Mouse (Mus musculus): Measurements from ENCODE around the gene Col26a1. TPM values are rescaled to one million over a fixed set of nuclear protein-coding genes. Genes with fewer than 3 reads are reported as not detected.

The Col26a1 gene
- polyA plus RNA-seq, 1 experiment: 134 TPM

DNA sequence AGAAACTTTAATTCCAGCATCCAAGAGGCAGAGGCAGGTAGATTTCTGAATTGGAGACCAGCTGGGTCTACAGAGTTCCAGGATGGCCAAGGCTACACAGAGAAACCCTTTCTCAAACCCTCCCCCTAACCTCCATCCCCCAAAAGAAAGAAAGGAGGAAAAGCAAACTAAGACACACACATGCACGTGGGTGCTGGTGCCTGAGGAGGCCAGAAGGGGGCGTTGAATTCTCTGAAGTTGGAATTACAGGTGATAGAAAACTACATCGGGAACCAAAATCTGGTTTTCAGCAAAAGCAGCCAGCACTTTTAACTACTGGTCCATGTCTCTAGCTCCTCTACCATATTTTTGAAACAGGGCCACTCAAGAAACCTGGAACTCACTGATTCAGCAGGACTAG is 21.6 kb upstream of the Col26a1 start:
- H3K4me1 ChIP-seq (ENCODE audit: control insufficient read depth, insufficient read depth, low read length): peaks cover 3% of the 10 kb centered on the region
- no peaks in the 10 kb centered on the region for H3K27me3 ChIP-seq (ENCODE audit: control insufficient read depth, insufficient read depth, low read length)
- H3K4me3 ChIP-seq (ENCODE audit: control insufficient read depth, low read depth, low read length): no peak overlapping the region
- no peak overlapping the region for H3K27ac ChIP-seq (ENCODE audit: control insufficient read depth, insufficient read depth, low read depth, low read length)
- H3K36me3 ChIP-seq (ENCODE audit: control insufficient read depth, insufficient read depth, low read length): no peaks in the 10 kb centered on the region
- no peak for TF ChIP-seq CTCF (IDR thresholded peaks at IDR 0.05; ENCODE audit: control insufficient read depth, insufficient read depth, insufficient replicate concordance, low read depth, low read length)
- TF ChIP-seq POLR2A (IDR thresholded peaks at IDR 0.05; ENCODE audit: control insufficient read depth, low read depth, low read length): no peak

DNA sequence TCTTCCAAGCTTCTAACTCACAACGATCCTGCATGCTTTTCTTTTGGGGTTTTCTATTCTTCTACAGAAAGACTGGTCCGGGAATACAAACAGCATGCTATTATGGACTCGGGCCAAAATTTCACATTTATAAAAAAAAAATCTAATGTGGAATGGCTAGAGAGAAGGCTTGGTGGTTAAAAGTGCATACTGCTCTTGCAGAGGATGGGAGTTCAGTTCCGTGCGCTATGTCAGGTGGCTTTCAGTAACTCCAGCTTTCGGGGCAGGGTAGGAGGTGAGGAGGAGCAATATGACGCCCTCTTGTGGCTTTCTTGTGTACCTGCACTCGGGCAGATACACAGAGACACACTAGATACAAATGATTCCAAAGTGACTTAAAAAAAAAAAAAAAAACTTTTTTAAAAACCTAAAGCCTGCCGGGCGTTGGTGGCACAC is 12.5 kb upstream of the Col26a1 start:
- H3K4me3 ChIP-seq (ENCODE audit: control insufficient read depth, low read depth, low read length): no peak overlapping the region
- TF ChIP-seq CTCF (IDR thresholded peaks at IDR 0.05; ENCODE audit: control insufficient read depth, insufficient read depth, insufficient replicate concordance, low read depth, low read length): peak; percentile 66; the same call in 1 of the 2 replicates
- TF ChIP-seq POLR2A (IDR thresholded peaks at IDR 0.05; ENCODE audit: control insufficient read depth, low read depth, low read length): no peak
- no peak overlapping the region for H3K27ac ChIP-seq (ENCODE audit: control insufficient read depth, insufficient read depth, low read depth, low read length)
- H3K27me3 ChIP-seq (ENCODE audit: control insufficient read depth, insufficient read depth, low read length): no peaks in the 10 kb centered on the region; the same call in 1 of the 2 replicates
- H3K4me1 ChIP-seq (ENCODE audit: control insufficient read depth, insufficient read depth, low read length): peaks cover 3% of the 10 kb centered on the region
- no peaks in the 10 kb centered on the region for H3K36me3 ChIP-seq (ENCODE audit: control insufficient read depth, insufficient read depth, low read length)

DNA sequence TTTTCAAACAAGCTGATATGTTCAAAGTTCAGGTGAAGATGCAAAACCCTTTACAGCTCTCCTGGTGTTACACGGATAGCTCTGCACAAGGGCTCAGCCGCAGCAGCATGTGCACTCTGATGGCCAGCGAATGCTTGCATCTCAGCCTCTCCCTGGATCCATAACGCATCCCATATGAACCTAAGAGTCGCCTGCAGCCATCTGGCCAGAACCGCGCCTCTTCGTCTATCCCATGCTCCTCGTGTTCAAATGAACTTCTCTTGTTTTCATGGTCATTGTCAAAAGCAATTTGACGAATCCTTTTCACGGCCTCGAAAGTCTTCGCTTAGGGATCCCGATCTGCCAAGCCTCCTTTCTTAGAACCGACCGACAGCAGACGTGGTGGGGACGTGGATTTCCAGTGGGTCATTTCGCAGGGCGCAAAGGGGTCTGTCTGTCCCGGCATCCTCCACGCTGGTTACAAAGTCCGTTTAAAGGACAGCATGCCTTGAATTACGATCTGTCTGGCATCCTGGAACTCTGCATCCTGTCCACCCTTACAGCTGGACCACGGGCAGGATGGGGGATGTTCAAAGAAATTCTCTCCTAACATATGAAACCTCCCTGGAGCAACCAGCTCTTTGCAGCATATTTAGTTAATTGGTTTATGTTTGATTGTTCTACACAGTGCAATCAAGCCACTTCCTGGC is 12.0 kb upstream of the Col26a1 start:
- peaks cover 3% of the 10 kb centered on the region for H3K4me1 ChIP-seq (ENCODE audit: control insufficient read depth, insufficient read depth, low read length)
- no peak overlapping the region for H3K27ac ChIP-seq (ENCODE audit: control insufficient read depth, insufficient read depth, low read depth, low read length)
- no peaks in the 10 kb centered on the region; the same call in 1 of the 2 replicates for H3K27me3 ChIP-seq (ENCODE audit: control insufficient read depth, insufficient read depth, low read length)
- H3K36me3 ChIP-seq (ENCODE audit: control insufficient read depth, insufficient read depth, low read length): no peaks in the 10 kb centered on the region
- no peak for TF ChIP-seq CTCF (IDR thresholded peaks at IDR 0.05; ENCODE audit: control insufficient read depth, insufficient read depth, insufficient replicate concordance, low read depth, low read length)
- TF ChIP-seq POLR2A (IDR thresholded peaks at IDR 0.05; ENCODE audit: control insufficient read depth, low read depth, low read length): no peak
- H3K4me3 ChIP-seq (ENCODE audit: control insufficient read depth, low read depth, low read length): no peak overlapping the region

DNA sequence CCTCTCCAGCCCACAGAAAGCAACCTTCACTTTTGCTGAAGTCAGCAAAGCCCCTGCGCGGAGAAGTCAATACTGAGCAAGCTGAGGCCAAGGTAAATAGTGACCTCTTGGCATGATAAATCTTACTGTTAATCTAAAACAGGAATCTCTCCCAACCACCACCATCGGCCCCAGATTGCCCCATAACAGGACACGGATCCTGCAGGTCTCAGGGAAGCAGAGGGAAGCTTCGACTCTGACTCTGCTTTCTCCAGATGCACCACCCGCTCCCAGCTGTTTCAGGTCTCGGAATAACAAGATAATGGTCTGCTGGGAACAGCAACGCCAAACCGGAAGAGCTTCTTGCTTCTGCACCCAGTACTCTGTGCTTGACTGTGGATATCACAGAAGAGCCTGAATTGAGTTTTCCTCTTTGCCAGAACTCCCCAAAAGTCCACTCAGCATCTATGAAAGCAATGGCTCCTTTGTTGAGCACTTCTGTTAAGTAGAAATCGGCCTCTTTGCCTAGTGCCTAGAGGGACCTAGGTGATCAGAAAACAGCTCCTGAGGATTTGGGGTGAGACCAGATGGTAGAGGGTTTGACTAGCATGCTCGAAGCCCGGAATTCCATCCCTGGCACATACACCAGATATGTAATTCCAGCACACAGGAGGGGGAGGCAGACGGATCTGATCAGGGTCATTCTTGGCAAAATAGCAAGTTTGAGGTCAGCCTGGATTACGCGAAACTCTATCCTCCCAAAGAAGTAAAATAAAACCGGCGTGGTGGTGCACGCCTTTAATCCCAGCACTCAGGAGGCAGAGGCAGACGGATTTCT is 5.7 kb upstream of the Col26a1 start:
- no peak overlapping the region for H3K27ac ChIP-seq (ENCODE audit: control insufficient read depth, insufficient read depth, low read depth, low read length)
- no peaks in the 10 kb centered on the region for H3K4me1 ChIP-seq (ENCODE audit: control insufficient read depth, insufficient read depth, low read length)
- no peaks in the 10 kb centered on the region for H3K27me3 ChIP-seq (ENCODE audit: control insufficient read depth, insufficient read depth, low read length)
- TF ChIP-seq CTCF (IDR thresholded peaks at IDR 0.05; ENCODE audit: control insufficient read depth, insufficient read depth, insufficient replicate concordance, low read depth, low read length) (no peak), POLR2A (IDR thresholded peaks at IDR 0.05; ENCODE audit: control insufficient read depth, low read depth, low read length) (no peak)
- H3K4me3 ChIP-seq (ENCODE audit: control insufficient read depth, low read depth, low read length): no peak overlapping the region
- H3K36me3 ChIP-seq (ENCODE audit: control insufficient read depth, insufficient read depth, low read length): no peaks in the 10 kb centered on the region

DNA sequence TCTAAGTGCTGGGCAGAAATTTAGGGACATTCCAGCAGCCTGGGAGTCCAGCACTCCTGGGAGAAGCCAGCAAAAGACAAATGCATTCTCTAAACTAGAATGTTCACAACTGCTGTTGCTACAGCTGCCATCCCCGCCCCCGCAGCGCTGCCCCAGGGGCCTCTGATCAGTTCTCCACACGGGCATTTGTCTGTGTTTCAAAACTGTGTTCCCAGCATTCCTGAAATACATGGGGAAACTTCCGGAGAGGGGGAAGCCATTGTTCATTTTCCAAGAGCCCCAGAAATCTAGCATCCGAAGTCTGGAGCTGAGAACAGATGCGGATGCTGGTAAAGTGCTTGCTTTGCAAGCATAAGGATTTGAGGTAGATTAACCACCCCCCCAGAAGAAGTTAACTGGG is 3.9 kb upstream of the Col26a1 start:
- no peak overlapping the region for H3K27ac ChIP-seq (ENCODE audit: control insufficient read depth, insufficient read depth, low read depth, low read length)
- no peak overlapping the region for H3K4me3 ChIP-seq (ENCODE audit: control insufficient read depth, low read depth, low read length)
- H3K36me3 ChIP-seq (ENCODE audit: control insufficient read depth, insufficient read depth, low read length): no peaks in the 10 kb centered on the region
- TF ChIP-seq CTCF (IDR thresholded peaks at IDR 0.05; ENCODE audit: control insufficient read depth, insufficient read depth, insufficient replicate concordance, low read depth, low read length) (no peak), POLR2A (IDR thresholded peaks at IDR 0.05; ENCODE audit: control insufficient read depth, low read depth, low read length) (no peak)
- no peaks in the 10 kb centered on the region for H3K27me3 ChIP-seq (ENCODE audit: control insufficient read depth, insufficient read depth, low read length)
- H3K4me1 ChIP-seq (ENCODE audit: control insufficient read depth, insufficient read depth, low read length): peaks cover 6% of the 10 kb centered on the region

DNA sequence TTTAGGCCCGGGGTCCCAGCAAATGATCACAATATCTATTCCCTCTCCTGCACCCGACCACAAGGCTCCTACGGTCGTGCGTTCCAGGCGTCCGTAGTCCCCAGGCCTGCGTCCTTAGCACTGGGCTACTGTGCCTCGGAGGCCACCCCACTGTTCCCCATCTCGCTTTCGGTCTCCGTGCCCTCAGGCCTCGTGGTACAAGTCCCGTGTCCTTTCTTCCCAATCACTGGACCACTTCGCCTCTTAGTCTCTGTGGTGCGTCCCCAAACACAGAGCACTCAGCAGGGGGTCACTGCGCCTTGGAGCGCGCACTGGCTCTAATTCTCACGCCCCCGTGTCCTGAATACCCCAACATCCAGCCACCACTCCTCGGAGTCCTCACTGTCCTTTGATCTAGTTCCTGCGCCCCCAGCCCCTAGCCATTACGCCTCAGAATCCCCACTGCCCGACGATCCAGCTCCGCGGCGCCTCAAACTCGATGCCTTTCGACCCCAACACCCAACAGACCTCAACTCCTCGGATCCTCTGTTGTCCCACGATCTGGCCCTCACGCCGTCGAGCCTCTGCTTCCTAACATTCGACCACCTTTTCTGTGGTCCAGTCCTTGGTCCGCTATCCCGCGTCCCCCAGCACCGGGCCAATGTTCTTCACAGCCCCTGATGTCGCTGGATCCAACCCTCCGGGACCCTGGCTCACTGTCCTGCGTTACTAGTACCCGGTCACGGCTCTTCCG is 788 bp downstream of the Col26a1 start:
- Histone ChIP-seq H3K27ac (ENCODE audit: control insufficient read depth, insufficient read depth, low read depth, low read length) (no peak overlapping the region), H3K4me1 (ENCODE audit: control insufficient read depth, insufficient read depth, low read length) (peaks cover 9% of the 10 kb centered on the region), H3K4me3 (ENCODE audit: control insufficient read depth, low read depth, low read length) (peak overlapping the region; percentile 52), H3K36me3 (ENCODE audit: control insufficient read depth, insufficient read depth, low read length) (no peaks in the 10 kb centered on the region), H3K27me3 (ENCODE audit: control insufficient read depth, insufficient read depth, low read length) (no peaks in the 10 kb centered on the region)
- TF ChIP-seq CTCF (IDR thresholded peaks at IDR 0.05; ENCODE audit: control insufficient read depth, insufficient read depth, insufficient replicate concordance, low read depth, low read length) (no peak), POLR2A (IDR thresholded peaks at IDR 0.05; ENCODE audit: control insufficient read depth, low read depth, low read length) (no peak)
